ENCODE assay signal across 14 mouse cellular contexts in genomic region chr3:34532451-34532850, GRCm38 (mm10).
DNase-seq lines count a peak whose midpoint lies in the region; ATAC-seq lines count a peak whose summit lies in the region.
"Had no signal": no experiment of that assay in that cellular context is flagged by ENCODE, and none has a peak within 500 bp of the region (broad histone marks: within the 10 kb centered on the region; RNA-seq: fewer than 3 reads in every experiment).

No protein-coding gene starts in this region.

- no peak for ATAC-seq in neural tube, embryonic 11.5 days (ENCODE audit: insufficient read depth, low FRiP score, low TSS enrichment)

- H3K27ac ChIP-seq in neural tube, embryonic 11.5 days (ENCODE audit: low read depth, low read length) = no peak overlapping the region
- H3K27ac ChIP-seq: heart, embryonic 13.5 days had no signal

- peak; percentile 5 for DNase-seq in cerebellum, adult 9-10 months
- DNase-seq in cerebellum, postnatal 25 days = no peak
- peak; percentile 17 for DNase-seq in neural tube, embryonic 11.5 days (ENCODE audit: low spot score)
- DNase-seq in neural tube, embryonic 10.5 days (ENCODE audit: extremely low spot score, low spot score) = no peak
- DNase-seq in layer of hippocampus, adult 9-10 months (ENCODE audit: low spot score) = peak; percentile 13
- DNase-seq in telencephalon, adult 2 months (ENCODE audit: low read depth, low spot score) = peak; percentile 72
- no peak for DNase-seq in gastrocnemius, adult 18-20 months (ENCODE audit: low spot score)
- DNase-seq in kidney, adult 18-20 months = no peak
- DNase-seq: adrenal gland, adult 8-10 months; cerebellum, adult 18-20 months; liver; lung, postnatal 36 days had no signal

- H3K27me3 ChIP-seq in neural tube, embryonic 11.5 days (ENCODE audit: control insufficient read depth, insufficient read depth, low read length) = no peaks in the 10 kb centered on the region
- H3K27me3 ChIP-seq: heart, embryonic 13.5 days had no signal

- H3K36me3 ChIP-seq in neural tube, embryonic 11.5 days (ENCODE audit: control insufficient read depth, insufficient read depth, low read length) = no peaks in the 10 kb centered on the region
- H3K36me3 ChIP-seq: G1E; heart, embryonic 13.5 days had no signal

- no peak overlapping the region for H3K4me3 ChIP-seq in neural tube, embryonic 11.5 days (ENCODE audit: low read depth, low read length)
- H3K4me3 ChIP-seq: heart, embryonic 13.5 days had no signal

- peaks cover 3% of the 10 kb centered on the region; the same call in 1 of the 2 replicates for H3K4me1 ChIP-seq in neural tube, embryonic 11.5 days (ENCODE audit: control insufficient read depth, insufficient read depth, low read length)
- H3K4me1 ChIP-seq: heart, embryonic 13.5 days had no signal

- no peaks in the 10 kb centered on the region for H3K9me3 ChIP-seq in neural tube, embryonic 11.5 days (ENCODE audit: control insufficient read depth, low read length)

- 69% methylated on average over 3 of the region's 3 CpGs for WGBS in neural tube, embryonic 11.5 days

- H3K4me2 ChIP-seq in neural tube, embryonic 11.5 days (ENCODE audit: low read depth) = no peak overlapping the region
- H3K4me2 ChIP-seq: heart, embryonic 13.5 days had no signal

- H3K9ac ChIP-seq in neural tube, embryonic 11.5 days (ENCODE audit: low read length) = no peak overlapping the region
- H3K9ac ChIP-seq: heart, embryonic 13.5 days had no signal

Comparison
In these comparisons a context has a peak if more than half of its experiments do, and no peak if none do; other contexts are left out.
1. DNase-seq: peak in cerebellum, adult 9-10 months (single experiment), neural tube, embryonic 11.5 days (single experiment), layer of hippocampus, adult 9-10 months (single experiment) and telencephalon, adult 2 months (single experiment); none in cerebellum, postnatal 25 days (0 of 2), neural tube, embryonic 10.5 days (single experiment), gastrocnemius, adult 18-20 months (single experiment) and kidney, adult 18-20 months (single experiment).